Mouse (Mus musculus) thymus, postnatal 25 days (tissue): ENCODE data around the gene Abo.
"Not testable (repeated sequence)": the region's sequence is repeated elsewhere in the genome, so short reads cannot be mapped to it uniquely, and the experiment has no call there.

Source experiments
- DNase-seq: peaks from one replicate; pipeline ENCODE4 v3.0.0; 2022

Gene Abo

GRCm38 (mm10) chr2:26864879-26865278 is at the start of gene Abo:
TSS of gene Abo (minus strand) at chr2:26864979.
- DNase-seq = no peak

GRCm38 (mm10) chr2:26914148-26914941 is 49.6 kb upstream of the Abo start:
- no peak for DNase-seq

- no peak for DNase-seq
These were observed 48.8 kb upstream of the Abo start for GRCm38 (mm10) chr2:26913416-26914147.

- no peak for DNase-seq
These were observed 47.5 kb upstream of the Abo start for GRCm38 (mm10) chr2:26912253-26912770.

GRCm38 (mm10) chr2:26910994-26911765 is 46.4 kb upstream of the Abo start:
- no peak for DNase-seq

GRCm38 (mm10) chr2:26910124-26910993 is 45.6 kb upstream of the Abo start, which contains the start of the genes Med22 and Rpl7a:
TSS of gene Med22 (minus strand) at chr2:26910677.
TSS of gene Rpl7a (plus strand) at chr2:26910764.
- peak; percentile 99 for DNase-seq

- no peak for DNase-seq
These were observed 44.6 kb upstream of the Abo start for GRCm38 (mm10) chr2:26909387-26909784.

- peak; percentile 42 for DNase-seq
These were observed 44.1 kb upstream of the Abo start for GRCm38 (mm10) chr2:26908710-26909386.

- peak; percentile 35 for DNase-seq
These were observed 42.3 kb upstream of the Abo start for GRCm38 (mm10) chr2:26907109-26907508.

GRCm38 (mm10) chr2:26906431-26906830 is 41.7 kb upstream of the Abo start:
- DNase-seq = no peak

- no peak for DNase-seq
These were observed 41.2 kb upstream of the Abo start for GRCm38 (mm10) chr2:26905936-26906335.

- DNase-seq = no peak
These were observed 38.5 kb upstream of the Abo start for GRCm38 (mm10) chr2:26903311-26903710.

GRCm38 (mm10) chr2:26902467-26903220 is 37.9 kb upstream of the Abo start, which contains the start of gene Surf6:
TSS of gene Surf6 (minus strand) at chr2:26902879.
- DNase-seq = peak; percentile 96

GRCm38 (mm10) chr2:26901834-26902400 is 37.1 kb upstream of the Abo start:
- no peak for DNase-seq

GRCm38 (mm10) chr2:26900731-26901130 is 36.0 kb upstream of the Abo start:
- DNase-seq = no peak

GRCm38 (mm10) chr2:26895898-26896297 is 31.1 kb upstream of the Abo start:
- DNase-seq = no peak

GRCm38 (mm10) chr2:26886170-26886569 is 21.4 kb upstream of the Abo start:
- DNase-seq = not testable (repeated sequence)

- DNase-seq = not testable (repeated sequence)
These were observed 20.8 kb upstream of the Abo start for GRCm38 (mm10) chr2:26885541-26885940.

GRCm38 (mm10) chr2:26878571-26878970 is 13.8 kb upstream of the Abo start:
- no peak for DNase-seq

- no peak for DNase-seq
These were observed 5.9 kb upstream of the Abo start for GRCm38 (mm10) chr2:26870666-26871065.
